Comparison of ENCODE assay signal across 8 mouse cellular contexts in genomic region chr11:4134400-4134799, GRCm38 (mm10). TPM values are rescaled to one million over a fixed set of nuclear protein-coding genes. Genes with fewer than 3 reads are reported as not detected.
A peak's percentile ranks its signal among the peaks of the same experiment; 100 is the strongest.
DNase-seq lines count a peak whose midpoint lies in the region; ATAC-seq and TF ChIP-seq lines count a peak whose summit lies in the region.

No protein-coding gene starts in this region.

- WGBS in liver, embryonic 13.5 days (ENCODE audit: insufficient replicate concordance): 51% methylated on average over 6 of the region's 6 CpGs
- WGBS in stomach, postnatal 0 days: 63% methylated on average over 6 of the region's 6 CpGs

- peak overlapping the region; percentile 86 for H3K4me2 ChIP-seq in liver, embryonic 13.5 days
- no peak overlapping the region for H3K4me2 ChIP-seq in stomach, postnatal 0 days (replicated peaks; ENCODE audit: low read depth)

- no peak overlapping the region; the same call in 1 of the 2 replicates for H3K27ac ChIP-seq in liver, embryonic 13.5 days
- no peak overlapping the region for H3K27ac ChIP-seq in stomach, postnatal 0 days (replicated peaks)

- peak overlapping the region; percentile 99 for H3K4me3 ChIP-seq in megakaryocyte, embryonic 14.5 days (replicated peaks)
- peak overlapping the region; percentile 84 for H3K4me3 ChIP-seq in liver, embryonic 13.5 days (replicated peaks)
- H3K4me3 ChIP-seq in stomach, postnatal 0 days (ENCODE audit: low read depth, low read length): no peak overlapping the region

- H3K4me1 ChIP-seq in megakaryocyte, embryonic 14.5 days: peaks cover 38% of the 10 kb centered on the region
- H3K4me1 ChIP-seq in liver, embryonic 13.5 days (replicated peaks): peaks cover 40% of the 10 kb centered on the region
- no peaks in the 10 kb centered on the region; the same call in 1 of the 2 replicates for H3K4me1 ChIP-seq in stomach, postnatal 0 days (replicated peaks; ENCODE audit: control insufficient read depth, insufficient read depth)

- no peak for TF ChIP-seq CTCF in stomach, postnatal 0 days (IDR thresholded peaks at IDR 0.05; ENCODE audit: low read depth)

- peaks cover 9% of the 10 kb centered on the region for H3K9me3 ChIP-seq in megakaryocyte, embryonic 14.5 days
- 0 out of 2 replicates have a peak, but pooled peaks cover 5% of the 10 kb centered on the region for H3K9me3 ChIP-seq in liver, embryonic 13.5 days (replicated peaks)
- 0 out of 2 replicates have a peak, but pooled peaks cover 3% of the 10 kb centered on the region for H3K9me3 ChIP-seq in stomach, postnatal 0 days (ENCODE audit: control insufficient read depth, low read length)

- no peak for TF ChIP-seq EP300 in stomach, postnatal 0 days (optimal IDR thresholded peaks at IDR 0.05)

- peak; percentile 32 for DNase-seq in cerebellum, adult 9-10 months
- DNase-seq in cerebellum, adult 9-11 months: no peak
- no peak for DNase-seq in liver, embryonic 13.5 days
- DNase-seq in stomach, postnatal 0 days (ENCODE audit: low spot score): no peak
- no peak for DNase-seq in thymus, postnatal 36 days
- DNase-seq in ovary, adult 18-20 months (ENCODE audit: low spot score): no peak

- ATAC-seq in megakaryocyte, adult 5-6 weeks (ENCODE audit: poor library complexity, severe bottlenecking): no peak
- no peak for ATAC-seq in liver, embryonic 13.5 days (ENCODE audit: low read depth)
- 0 out of 2 replicates have a peak, but pooled peaks have one; percentile 5 for ATAC-seq in stomach, postnatal 0 days (ENCODE audit: low FRiP score, low TSS enrichment)

- peaks cover 31% of the 10 kb centered on the region for H3K36me3 ChIP-seq in megakaryocyte, embryonic 14.5 days (replicated peaks; ENCODE audit: low read length)
- peaks cover 11% of the 10 kb centered on the region for H3K36me3 ChIP-seq in liver, embryonic 13.5 days
- H3K36me3 ChIP-seq in stomach, postnatal 0 days (ENCODE audit: control insufficient read depth, insufficient read depth, low read length): peaks cover 2% of the 10 kb centered on the region; the same call in 1 of the 2 replicates

- H3K9ac ChIP-seq in liver, embryonic 13.5 days: 0 out of 2 replicates have a peak overlapping the region, but pooled peaks have one; percentile 15
- no peak overlapping the region for H3K9ac ChIP-seq in stomach, postnatal 0 days (ENCODE audit: low read length)

- H3K27me3 ChIP-seq in megakaryocyte, embryonic 14.5 days (replicated peaks): peaks cover 10% of the 10 kb centered on the region
- no peaks in the 10 kb centered on the region for H3K27me3 ChIP-seq in liver, embryonic 13.5 days
- H3K27me3 ChIP-seq in stomach, postnatal 0 days (ENCODE audit: control insufficient read depth, insufficient read depth, low read length): no peaks in the 10 kb centered on the region

RNA-seq across cellular contexts. Expression of gene Rnf215, which starts 0.6 kb away (rescaled TPM):
- 9.1 and 9.7 TPM in 2 replicates for polyA plus RNA-seq in megakaryocyte, embryonic 14.5 days (2012; ENCODE audit: insufficient read depth, low replicate concordance)
- total RNA-seq in megakaryocyte, adult 5-6 weeks (2015): 6.3 and 7.7 TPM in 2 replicates
- 12.8 and 14.8 TPM in 2 replicates for total RNA-seq in megakaryocyte, adult 5-6 weeks (2017)
- 5.6 and 6.1 TPM in 2 replicates for polyA plus RNA-seq in liver, embryonic 13.5 days (2015; fragmentation: Nextera tagmentation; extraction: Ambion mirVana)
- 19.6 and 23.2 TPM in 2 replicates for polyA plus RNA-seq in stomach, postnatal 0 days (2015; fragmentation: Nextera tagmentation; extraction: Ambion mirVana)

RNA-seq across cellular contexts. Expression of gene Sec14l2, which starts 11.2 kb away (rescaled TPM):
- 12.4 and 22.6 TPM in 2 replicates for polyA plus RNA-seq in megakaryocyte, embryonic 14.5 days (2012; ENCODE audit: insufficient read depth, low replicate concordance)
- total RNA-seq in megakaryocyte, adult 5-6 weeks (2015): 0.27 and 0.82 TPM in 2 replicates
- 0.81 and 3.9 TPM in 2 replicates for total RNA-seq in megakaryocyte, adult 5-6 weeks (2017)
- polyA plus RNA-seq in liver, embryonic 13.5 days (2015; fragmentation: Nextera tagmentation; extraction: Ambion mirVana): 5.8 and 7.0 TPM in 2 replicates
- 0.95 and 1.5 TPM in 2 replicates for polyA plus RNA-seq in stomach, postnatal 0 days (2015; fragmentation: Nextera tagmentation; extraction: Ambion mirVana)

RNA-seq across cellular contexts. Expression of gene Ccdc157, which starts 25.7 kb away (rescaled TPM):
- 0.56 and 2.1 TPM in 2 replicates for polyA plus RNA-seq in megakaryocyte, embryonic 14.5 days (2012; ENCODE audit: insufficient read depth, low replicate concordance)
- total RNA-seq in megakaryocyte, adult 5-6 weeks (2015): 1.1 TPM in 1 of 2 replicates, not detected in the other
- 0.44 and 1.3 TPM in 2 replicates for total RNA-seq in megakaryocyte, adult 5-6 weeks (2017)
- polyA plus RNA-seq in liver, embryonic 13.5 days (2015; fragmentation: Nextera tagmentation; extraction: Ambion mirVana): 0.65 and 0.87 TPM in 2 replicates
- polyA plus RNA-seq in stomach, postnatal 0 days (2015; fragmentation: Nextera tagmentation; extraction: Ambion mirVana): 2.1 and 2.2 TPM in 2 replicates

RNA-seq across cellular contexts. Expression of gene Sf3a1, which starts 25.8 kb away (rescaled TPM):
- 43.3 and 56.7 TPM in 2 replicates for polyA plus RNA-seq in megakaryocyte, embryonic 14.5 days (2012; ENCODE audit: insufficient read depth, low replicate concordance)
- 42.2 and 42.4 TPM in 2 replicates for total RNA-seq in megakaryocyte, adult 5-6 weeks (2015)
- total RNA-seq in megakaryocyte, adult 5-6 weeks (2017): 24.8 and 28.9 TPM in 2 replicates
- polyA plus RNA-seq in liver, embryonic 13.5 days (2015; fragmentation: Nextera tagmentation; extraction: Ambion mirVana): 23.5 and 32.9 TPM in 2 replicates
- 16.0 and 16.5 TPM in 2 replicates for polyA plus RNA-seq in stomach, postnatal 0 days (2015; fragmentation: Nextera tagmentation; extraction: Ambion mirVana)

RNA-seq across cellular contexts. Expression of gene Mtfp1, which starts 39.2 kb away (rescaled TPM):
- 5.1 and 10.8 TPM in 2 replicates for polyA plus RNA-seq in megakaryocyte, embryonic 14.5 days (2012; ENCODE audit: insufficient read depth, low replicate concordance)
- total RNA-seq in megakaryocyte, adult 5-6 weeks (2015): 1.1 and 2.6 TPM in 2 replicates
- 1.3 and 1.8 TPM in 2 replicates for total RNA-seq in megakaryocyte, adult 5-6 weeks (2017)
- 32.2 and 33.9 TPM in 2 replicates for polyA plus RNA-seq in liver, embryonic 13.5 days (2015; fragmentation: Nextera tagmentation; extraction: Ambion mirVana)
- polyA plus RNA-seq in stomach, postnatal 0 days (2015; fragmentation: Nextera tagmentation; extraction: Ambion mirVana): 19.0 and 19.1 TPM in 2 replicates
